Mouse (Mus musculus) thymus, postnatal 14 days (tissue): Measurements from ENCODE around the gene Exosc2.
A peak's percentile ranks its signal among the peaks of the same experiment; 100 is the strongest.
"Not testable (repeated sequence)": the region's sequence is repeated elsewhere in the genome, so short reads cannot be mapped to it uniquely, and the experiment has no call there.

Experiments used
- DNase-seq: peaks from one replicate; pipeline ENCODE4 v3.0.0; 2021

Exosc2 gene

GRCm38 (mm10) chr2:31678641-31679040 is 8.1 kb downstream of the Exosc2 start:
- peak; percentile 50 for DNase-seq

DNA sequence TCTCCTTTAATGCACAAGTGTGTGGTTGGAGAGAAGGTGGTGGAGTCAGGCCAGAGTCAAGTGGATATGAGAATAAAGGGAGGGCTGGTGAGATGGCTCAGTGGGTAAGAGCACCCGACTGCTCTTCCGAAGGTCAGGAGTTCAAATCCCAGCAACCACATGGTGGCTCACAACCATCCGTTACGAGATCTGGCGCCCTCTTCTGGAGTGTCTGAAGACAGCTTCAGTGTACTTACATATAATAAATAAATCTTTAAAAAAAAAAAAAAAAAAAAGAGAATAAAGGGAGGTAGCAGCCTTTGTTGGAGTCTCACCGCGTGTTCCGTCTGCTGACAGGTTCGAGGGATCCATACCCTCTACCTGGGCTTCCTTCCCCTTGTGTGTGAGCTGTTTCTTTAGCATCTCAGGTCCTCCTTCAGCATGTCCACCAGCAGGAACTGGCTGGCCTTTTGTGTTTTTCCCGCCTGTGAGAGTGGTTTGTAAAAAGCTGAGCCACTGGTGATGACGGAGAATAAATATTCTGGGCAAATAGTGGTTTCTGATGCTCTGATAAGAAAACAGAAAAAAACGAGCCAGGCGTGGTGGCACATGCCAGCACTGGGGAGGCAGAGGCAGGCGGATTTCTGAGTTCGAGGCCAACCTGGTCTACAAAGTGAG is 10.7 kb downstream of the Exosc2 start:
- not testable (repeated sequence) for DNase-seq

DNA sequence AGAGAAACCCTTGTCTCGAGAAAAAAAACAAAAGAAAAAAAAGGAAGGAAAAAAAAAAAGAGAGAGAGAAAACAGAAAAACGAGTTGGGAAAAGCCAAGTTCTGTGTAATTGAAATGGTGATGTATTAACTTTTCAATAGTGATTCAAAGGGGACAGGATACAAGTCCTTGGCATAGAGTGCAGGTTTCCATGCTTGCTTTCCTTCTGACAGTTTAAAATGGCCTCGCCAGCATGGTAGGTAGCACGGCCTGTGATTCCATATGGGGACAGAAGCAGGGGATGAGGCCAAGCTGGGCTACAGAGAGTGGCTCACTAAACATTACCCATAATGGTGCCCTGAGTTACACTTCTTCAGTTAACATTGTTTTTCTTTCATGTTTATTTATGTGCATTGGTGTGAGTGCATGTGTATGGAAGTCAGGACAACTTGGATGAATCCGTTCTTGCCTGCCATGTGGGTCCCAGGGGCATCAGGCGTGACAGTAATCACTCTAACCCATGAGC is 11.3 kb downstream of the Exosc2 start:
- no peak for DNase-seq

GRCm38 (mm10) chr2:31683666-31684065 is 13.2 kb downstream of the Exosc2 start:
- DNase-seq = peak; percentile 58

GRCm38 (mm10) chr2:31688074-31688925 is 17.8 kb downstream of the Exosc2 start, which contains the start of gene Abl1:
Gene Abl1 (plus strand): TSS chr2:31688376.
- DNase-seq = peak; percentile 93

GRCm38 (mm10) chr2:31689045-31689444 is 18.5 kb downstream of the Exosc2 start:
- peak; percentile 20 for DNase-seq

GRCm38 (mm10) chr2:31690063-31690462 is 19.5 kb downstream of the Exosc2 start:
- peak; percentile 26 for DNase-seq

DNA sequence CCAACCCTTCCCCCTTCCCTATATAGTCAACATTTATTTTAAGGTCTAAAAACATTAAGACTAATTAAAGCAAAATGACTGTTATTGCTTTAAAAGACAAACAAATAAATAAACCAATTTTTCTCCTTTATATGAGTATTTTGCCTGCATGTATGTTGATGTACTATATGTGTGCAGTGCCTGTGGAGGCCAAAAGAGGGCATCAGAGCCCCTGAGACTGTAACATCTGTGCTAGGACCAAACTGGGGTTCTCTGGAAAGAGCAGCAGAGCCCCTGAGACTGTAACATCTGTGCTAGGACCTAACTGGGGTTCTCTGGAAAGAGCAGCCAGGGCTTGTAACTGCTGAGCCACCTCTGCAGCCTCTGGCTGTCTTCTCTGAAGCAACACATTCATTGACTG is 27.7 kb downstream of the Exosc2 start:
- DNase-seq = no peak

- DNase-seq = peak; percentile 41
Observed at GRCm38 (mm10) chr2:31700545-31701446, 30.3 kb downstream of the Exosc2 start.

DNA sequence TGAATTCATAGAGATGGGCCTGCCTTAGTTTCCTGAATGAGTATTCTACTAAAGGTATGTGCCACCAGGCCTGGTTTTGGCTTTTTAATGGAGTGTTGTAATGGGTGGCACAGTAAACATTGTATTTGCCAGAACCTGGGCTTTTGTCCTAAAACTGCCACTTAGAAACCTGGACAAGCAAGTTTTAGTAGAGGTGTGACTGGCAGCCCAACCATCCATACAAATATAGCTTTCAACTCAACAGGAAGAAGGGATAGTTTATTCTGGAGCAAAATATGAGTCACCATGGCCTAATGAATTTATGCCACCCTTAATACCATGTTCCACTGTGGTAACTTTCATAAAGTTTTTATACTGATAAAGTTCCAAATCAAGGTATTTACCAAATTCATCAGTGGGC is 32.7 kb downstream of the Exosc2 start:
- DNase-seq = no peak

DNA sequence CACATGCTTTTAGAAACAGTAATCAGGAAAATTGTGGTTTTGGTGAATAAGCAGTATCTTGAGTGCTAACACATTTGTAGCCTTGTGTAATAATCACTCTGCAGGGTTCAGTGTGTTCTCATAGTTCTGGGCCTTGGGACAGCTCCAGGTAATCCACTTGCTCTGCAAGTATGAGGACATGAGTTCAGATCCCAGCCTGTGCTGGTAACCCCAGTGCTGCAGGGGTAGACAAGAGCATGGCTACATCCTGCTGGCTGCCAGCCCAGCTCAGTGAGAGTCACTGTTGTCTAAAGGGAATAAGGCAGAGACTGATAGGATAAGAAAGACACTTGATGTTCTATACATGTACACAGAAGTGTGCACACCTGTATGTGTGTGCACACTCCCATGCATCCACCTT is 35.4 kb downstream of the Exosc2 start:
- DNase-seq = no peak

DNA sequence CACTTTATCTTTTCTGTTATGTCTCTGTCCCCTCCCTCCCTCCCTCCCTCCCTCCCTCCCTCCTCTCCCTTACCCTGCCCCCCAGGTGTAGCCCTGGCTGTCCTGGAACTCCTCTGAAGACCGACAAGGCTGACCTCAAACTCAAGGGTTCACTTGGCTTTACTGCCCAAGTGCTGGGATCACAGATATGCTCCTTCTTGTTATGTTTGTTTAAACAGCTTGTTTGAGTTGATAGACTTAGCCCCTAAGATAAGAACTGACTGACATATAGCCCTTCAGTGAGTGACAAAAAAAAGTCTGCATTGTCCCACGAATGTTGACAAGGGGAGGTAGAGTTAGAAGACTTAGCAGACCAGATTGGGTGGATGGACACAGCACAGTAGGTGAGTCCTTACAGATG is 36.0 kb downstream of the Exosc2 start:
- DNase-seq = no peak

GRCm38 (mm10) chr2:31712716-31713115 is 42.2 kb downstream of the Exosc2 start:
- no peak for DNase-seq

DNA sequence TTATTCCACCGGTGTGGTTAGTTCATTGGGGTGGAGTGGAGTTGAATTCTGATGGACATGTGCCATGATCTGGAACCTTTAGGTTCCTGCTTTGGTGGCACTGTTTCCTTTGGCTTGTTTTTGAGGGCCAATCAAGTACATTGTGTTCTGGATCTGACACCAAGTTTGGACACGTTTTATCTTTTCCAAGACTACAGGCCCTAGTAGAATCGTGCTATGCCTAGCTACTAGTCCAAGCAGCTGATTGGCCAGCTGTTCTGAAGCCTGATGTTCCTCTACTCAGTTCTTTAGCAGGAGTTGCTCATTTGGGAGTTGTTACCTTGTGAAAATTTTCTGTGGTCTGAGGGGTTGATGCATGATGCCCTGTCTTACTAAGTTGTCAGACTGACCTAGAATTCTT is 43.3 kb downstream of the Exosc2 start:
- no peak for DNase-seq

DNA sequence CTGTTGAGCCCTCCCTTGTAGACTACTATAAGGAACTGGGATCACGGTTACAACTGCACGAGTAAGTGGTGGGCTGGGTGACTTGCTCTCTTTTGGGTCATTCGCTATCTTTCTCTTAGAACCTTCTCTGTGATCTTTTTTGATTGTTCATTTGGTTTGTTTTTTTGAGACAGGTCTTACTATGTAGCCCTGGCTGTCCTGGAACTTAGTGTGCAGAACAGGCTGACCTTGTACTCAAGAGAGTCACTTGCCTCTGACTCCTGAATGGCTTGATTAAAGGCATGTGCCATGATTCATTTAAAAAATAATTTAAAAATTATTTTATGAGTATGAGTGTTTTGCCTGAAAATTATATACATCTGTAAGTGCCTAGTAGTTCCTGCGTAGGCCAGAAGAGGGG is 44.3 kb downstream of the Exosc2 start:
- DNase-seq = no peak

DNA sequence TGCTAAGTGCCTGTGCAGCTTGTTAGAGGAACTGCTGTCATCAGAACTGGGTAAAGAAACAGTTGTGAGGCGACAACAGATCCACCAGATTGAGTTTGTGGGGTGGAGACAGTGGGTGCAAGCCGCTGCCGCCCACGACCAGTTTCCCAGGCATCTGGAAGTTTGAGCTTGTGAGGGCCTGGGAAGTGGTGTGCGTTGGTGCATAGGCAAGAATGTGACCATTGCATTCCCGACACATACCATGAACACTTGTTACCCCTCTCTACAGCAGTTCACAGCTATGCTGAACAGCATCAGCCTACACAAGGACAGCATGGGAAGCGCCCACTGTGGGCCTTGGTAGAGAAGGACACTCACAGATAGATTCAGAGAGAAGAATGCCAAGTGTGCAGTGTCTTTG is 45.5 kb downstream of the Exosc2 start:
- DNase-seq = no peak

DNA sequence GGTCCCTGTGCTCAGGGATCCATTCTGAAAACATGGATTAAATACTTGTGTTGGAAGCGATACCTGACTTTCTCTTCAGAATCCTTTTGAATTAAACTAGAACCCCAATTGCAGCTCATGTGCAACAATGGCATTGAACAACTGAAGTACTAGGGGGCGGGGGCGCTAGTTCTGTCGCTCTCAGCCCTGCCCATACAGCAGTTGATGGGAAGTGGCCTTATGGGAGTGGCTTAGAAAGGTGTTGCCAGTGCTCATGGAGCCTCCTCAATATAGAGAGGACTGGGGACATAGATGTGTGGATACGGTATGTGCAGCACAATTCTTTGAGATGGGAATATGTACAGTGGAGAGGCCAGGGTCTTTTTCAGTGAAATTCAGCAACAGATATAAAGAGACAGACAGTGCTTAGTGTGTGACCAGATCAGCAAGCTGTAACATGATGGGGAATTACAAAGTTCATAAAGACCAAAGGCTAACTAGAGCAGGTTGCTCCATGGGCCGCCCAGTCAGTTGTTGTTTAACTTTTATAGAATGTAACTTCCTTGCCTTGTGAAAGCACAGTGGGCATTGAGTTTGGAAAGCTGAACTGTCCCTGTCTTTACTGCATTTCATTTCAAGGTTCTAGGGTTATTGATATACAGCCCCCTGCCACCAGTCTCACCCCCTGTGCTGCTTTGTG is 48.8 kb downstream of the Exosc2 start:
- DNase-seq = no peak

- DNase-seq = no peak
Observed at GRCm38 (mm10) chr2:31719944-31720343, 49.4 kb downstream of the Exosc2 start.

GRCm38 (mm10) chr2:31720783-31721182 is 50.3 kb downstream of the Exosc2 start:
- DNase-seq = peak; percentile 26

DNA sequence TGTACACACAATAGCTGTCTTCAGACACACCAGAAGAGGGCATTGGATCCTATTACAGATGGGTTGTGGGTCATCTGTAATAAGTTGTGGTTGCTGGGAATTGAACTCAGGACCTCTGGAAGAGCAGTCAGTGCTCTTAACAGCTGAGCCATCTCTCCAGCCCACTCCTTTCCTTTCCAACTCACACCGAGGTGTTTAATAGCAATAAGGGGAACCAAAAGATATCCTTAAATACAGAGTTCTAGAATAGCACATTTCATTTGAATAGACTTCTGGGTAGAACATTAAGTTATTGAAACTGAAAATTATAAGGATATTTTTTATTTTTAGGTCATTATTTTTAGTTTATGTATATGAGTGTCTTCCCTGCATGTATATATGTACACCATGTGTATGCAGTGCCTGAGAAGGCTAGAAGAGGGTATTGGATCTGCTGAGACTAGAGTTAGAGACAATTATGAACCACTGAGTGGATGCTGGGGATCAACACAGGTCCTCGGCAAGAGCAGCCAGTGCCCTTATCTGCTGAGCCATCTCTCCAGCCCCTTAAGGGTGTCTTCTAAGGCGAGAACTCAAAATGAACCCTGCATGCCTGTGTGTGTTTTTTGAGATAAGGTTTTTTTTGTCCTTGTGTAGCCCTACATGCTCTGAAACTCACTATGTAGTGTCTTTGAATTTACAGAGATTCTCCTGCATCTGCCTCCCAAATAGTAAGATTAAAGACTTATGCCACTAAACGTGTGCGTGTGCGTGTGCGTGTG is 54.4 kb downstream of the Exosc2 start:
- DNase-seq = no peak

DNA sequence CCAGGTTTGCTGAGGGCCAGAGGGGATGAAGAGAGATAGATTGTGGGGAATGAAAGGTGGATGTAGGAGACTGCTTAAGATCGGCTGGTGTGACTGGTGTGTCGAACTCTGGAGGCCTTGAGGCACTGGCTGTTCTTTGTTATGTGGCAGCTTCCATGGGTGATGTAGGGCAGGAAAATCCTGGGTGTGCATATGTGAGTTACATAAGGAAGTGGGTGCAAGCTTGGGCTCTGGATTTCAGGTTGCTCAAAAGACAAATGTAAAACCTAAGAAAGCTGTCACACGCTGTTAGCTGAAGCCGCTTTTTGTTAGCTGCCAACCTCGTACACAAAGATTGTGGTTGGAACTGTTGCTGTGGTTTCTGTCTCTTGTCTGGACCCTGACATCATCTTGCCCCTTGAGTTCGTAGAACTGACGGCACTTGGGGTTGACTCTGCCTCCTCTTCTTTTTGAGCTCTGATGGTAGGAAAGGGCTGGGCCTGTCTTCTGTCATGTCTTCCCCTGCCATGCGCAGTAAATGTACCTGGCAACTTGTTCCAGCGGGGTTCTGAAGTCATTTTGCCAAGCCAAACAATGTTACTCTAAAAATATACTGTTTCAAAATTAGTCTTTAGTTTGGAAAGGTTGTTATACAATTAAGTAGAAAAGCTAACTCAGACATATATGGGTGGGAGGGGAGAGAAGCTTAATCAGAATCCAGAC is 57.2 kb downstream of the Exosc2 start:
- no peak for DNase-seq
